Mouse (Mus musculus): ENCODE results near the gene Mgrn1.

- TF ChIP-seq CTCF (IDR thresholded peaks at IDR 0.05; ENCODE audit: low read depth) (no peak), EP300 (IDR thresholded peaks at IDR 0.05; ENCODE audit: low read depth) (no peak)
Observed at GRCm38 (mm10) chr16:4937351-4938190, 51.5 kb downstream of the Mgrn1 start.

Data from liver, postnatal 0 days (tissue).